Mouse (Mus musculus) T-helper 1 cell (primary cell): ENCODE data around the gene Palm3.

Experiments
- in situ Hi-C: fragments of 300-600 bp; cut with MboI, MseI; formaldehyde crosslinking; loops from one replicate; pipeline ENCODE4 v1.15.1; 2025; ENCODE audit warnings: high pct_unique_total_duplicates

Gene Palm3

DNA sequence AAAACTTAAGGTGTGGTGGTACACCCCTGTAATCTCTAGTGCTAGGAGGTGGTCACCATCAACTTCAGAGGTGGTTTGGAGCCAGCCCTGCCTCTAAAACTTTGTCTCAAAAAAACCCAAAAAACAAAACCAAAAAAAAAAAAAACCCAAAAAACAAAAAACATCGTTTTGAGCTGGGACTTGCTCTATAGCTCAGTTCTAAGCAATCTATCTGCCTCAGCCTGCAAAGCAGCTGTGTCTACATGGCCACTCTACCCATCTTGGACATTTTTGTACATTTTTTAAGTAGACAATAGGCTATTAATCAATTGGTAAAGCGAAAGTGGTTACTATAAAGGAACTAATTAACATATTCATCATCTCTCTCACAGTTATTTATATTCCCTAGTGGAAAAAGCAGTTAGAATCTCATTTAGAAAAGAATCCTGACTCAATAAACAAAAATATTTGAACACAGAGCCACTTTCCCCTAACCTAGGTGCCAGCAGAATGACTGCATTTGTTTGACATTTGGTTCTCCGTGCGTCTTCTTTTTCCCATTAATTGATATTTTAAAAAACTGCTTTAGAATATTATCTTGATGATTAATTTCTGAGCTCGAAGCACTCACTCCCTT, 44.3 kb downstream of the Palm3 start:
- in situ Hi-C loops: no loop called here

DNA sequence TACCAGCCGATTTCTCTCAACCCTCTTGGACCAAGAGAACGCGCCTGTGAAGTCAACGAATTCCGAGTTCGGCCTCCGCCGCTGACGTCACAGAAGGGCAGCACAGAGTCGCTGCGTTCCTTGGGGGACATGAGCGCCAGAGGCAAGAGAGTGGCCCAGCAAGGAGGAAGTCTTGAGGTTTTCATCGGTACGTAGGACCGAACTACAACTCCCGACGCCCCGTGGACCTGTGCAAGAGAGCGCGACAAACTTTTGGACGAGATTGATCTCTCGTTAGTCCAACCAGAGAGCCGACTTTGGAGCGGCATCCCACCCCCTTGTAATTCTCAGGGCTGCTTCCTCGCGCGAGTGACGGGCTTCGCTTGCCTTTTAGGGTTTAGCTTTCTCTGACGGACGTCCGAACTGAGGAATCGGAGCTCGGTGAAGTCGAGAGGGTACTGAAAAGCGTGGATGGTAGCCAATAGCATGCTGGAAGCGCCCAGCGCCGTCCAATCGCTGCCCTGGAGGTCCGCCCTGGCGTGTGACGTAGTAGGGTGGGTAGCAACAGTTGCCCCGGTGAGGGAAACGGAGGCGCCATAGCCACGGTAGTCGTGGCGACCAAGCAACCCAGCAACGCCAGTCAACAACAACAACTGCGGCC, 45.1 kb downstream of the Palm3 start, which contains the start of gene Rfx1:
Gene Rfx1 (plus strand): TSS at position 544 of the 640 bp plus-strand sequence.
- in situ Hi-C loops: no loop called here

DNA sequence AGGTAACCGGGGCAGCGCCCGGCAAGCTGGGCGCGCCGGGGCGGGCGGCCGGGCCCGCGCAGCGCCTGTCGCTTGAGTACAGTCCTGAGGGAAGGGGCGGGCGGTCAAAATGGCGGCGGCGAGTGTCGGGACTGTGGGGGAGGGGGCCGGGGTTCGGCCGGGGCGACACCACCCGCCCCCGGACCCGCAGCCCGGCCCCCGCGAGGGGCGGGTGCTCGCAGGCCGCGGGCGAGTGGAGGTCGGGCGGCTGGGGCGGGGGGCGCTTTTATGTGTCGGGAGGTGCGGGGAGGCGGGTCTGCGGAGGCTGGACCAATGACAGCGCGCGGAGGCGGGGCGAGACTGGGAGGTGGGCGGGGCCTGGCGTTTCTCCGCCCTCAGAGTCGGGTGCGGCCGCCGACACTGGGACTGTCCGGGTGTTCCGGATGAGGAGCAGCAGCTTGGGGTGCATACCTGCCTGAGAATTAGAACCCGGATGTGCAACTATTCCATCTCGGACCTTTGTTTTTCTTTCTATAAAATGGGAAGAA, 45.8 kb downstream of the Palm3 start:
- in situ Hi-C loops: no loop called here

DNA sequence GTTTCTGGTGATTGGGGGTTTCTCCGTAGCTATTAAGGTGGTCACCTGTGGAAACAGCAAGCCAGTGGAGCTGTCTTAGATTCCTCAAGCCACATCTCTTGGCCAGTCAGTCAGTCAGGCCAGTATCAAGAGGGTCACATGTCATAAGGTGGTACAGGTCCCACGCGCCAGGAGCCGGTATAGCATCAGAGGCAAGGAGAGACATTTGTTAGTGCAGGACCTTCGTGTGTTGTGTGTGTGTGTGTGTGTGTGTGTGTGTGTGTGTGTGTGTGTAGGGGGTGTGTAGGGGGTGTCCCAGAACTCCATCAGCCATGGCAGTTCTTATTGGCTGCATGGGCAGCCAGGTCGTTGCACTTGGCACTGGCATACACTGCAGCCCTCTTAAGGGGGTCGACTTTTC, 46.6 kb downstream of the Palm3 start:
- in situ Hi-C loops: no loop called here

DNA sequence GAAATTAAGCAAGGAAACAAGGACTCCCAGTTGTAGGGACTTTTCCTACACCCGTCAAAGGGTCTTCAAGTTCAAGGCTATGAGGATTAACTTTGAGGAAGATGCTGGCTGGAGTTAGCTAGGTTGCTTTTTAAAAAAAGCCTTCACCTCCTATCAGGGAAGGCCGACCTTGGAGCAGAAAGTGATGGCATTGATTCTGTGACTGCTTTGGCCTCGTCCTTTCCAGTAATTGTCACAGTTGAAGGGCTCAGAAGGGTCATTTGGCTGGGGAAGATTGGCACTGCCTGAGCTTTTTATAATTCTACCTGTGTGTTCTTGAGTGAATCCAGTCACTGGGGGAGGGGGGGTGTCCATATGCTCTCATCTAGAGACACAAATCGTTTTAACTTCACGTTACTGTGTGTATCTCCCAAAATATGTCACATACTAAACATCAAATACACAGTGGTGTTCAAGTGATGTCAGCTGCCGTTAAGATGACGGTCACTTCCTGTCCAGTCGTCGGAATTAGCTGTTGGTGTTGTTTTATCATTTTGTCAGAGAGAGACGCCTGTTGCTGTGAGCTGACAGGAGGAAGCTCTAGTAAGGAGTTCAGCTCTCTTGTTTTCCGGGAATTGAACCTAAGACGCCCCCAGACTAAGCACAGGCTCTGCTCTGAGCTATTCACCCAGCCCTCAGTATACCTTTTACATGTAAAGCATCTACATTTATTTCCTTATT, 47.2 kb downstream of the Palm3 start:
- in situ Hi-C loops: no loop called here

DNA sequence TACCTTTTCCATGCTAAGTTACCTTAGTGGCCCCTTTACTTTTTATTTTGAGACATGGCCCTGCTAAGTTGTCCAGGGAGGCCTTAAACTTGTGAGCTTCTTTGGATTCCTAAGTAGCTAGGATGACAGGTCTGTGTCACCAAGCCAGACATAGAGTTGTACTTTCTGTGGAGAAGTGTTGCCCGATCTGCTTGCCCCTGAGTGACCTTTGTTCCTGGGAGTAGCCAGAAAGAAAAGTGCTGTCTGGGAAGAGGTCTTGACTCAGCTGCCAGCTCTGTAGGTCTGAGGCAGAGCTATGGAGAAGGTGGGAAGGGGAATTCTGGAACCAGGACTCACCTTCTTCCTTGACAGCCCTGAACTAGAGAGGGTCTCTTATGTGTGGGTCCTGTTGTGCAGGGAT, 47.9 kb downstream of the Palm3 start:
- in situ Hi-C loops: no loop called here

DNA sequence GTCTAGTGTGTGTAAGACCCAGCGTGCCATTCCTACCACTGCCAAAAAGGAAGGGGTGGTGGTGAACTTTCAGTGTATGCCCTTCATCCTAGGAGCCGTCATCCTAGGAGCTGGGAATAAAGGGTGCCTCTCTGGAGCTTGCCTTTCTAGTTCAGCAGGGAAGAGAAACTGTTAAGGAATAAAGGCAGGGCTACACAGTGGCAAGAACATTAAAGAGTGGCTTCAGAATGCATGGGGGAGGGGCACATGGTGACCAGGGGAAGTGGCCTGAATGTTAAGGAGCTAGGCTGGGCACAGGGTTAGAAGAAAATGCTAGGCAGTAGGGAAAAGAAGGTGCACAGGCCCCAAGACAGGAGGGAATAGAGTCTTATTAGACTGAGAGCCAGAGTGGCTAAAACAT, 48.5 kb downstream of the Palm3 start:
- in situ Hi-C loops: no loop called here

DNA sequence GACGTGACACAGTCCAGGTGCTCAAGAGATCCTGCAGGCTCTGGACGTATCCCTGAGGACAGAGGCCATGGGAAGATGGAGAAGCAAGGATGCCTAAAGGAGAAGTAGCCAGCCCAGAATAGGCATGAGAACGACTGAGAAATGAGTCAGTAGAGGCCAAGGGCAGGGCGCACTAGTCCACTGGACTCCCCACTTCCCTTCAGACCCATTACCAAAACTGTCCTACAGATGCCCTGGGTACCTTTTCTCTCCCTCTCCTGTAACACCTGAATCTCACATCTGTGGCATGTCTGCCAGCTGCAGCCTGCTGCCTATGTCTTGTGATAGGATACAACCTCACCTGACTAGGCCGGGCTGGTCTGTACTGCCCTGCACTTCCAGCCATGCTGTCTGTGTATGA, 49.0 kb downstream of the Palm3 start:
- in situ Hi-C loops: no loop called here

DNA sequence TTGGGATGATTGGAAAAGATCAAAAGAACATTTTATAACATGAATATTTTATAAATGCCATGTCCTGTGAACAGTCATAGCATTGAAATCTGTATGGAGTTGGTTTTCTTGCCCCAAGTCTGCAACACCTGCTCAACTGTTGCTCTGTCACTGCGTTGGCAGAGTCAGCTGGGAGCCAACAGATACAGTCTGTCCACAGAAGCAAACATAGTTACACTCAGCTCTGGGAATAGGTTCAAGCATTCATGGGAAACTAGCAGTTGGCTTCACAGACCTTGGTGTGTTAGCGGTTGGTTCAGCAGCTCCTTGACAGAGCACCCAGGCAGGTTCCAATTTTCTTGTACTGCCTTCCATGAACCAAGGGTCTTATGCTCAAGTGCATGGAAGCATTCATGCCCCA, 49.4 kb downstream of the Palm3 start:
- in situ Hi-C loops: no loop called here

DNA sequence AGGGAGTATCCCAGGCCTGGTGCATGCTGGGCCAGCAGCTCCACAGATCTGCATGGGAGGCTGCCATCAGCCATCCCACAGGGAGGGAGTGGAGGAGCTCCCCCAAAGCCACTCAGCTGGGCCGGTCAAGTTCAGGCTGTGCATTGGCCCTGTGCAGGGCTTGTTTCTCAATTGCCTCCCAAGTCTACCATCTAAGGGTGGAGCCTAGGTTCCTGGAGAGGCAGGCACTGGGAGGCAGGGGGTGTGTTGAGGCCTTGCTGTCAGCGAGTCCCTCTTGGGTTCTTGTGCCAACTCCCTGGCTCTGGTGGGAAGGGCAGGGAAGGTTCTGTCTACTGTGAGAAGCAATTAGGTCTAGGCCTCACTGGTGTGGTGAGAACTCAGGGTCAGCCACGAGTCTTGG, 50.6 kb downstream of the Palm3 start:
- in situ Hi-C loops: no loop called here

DNA sequence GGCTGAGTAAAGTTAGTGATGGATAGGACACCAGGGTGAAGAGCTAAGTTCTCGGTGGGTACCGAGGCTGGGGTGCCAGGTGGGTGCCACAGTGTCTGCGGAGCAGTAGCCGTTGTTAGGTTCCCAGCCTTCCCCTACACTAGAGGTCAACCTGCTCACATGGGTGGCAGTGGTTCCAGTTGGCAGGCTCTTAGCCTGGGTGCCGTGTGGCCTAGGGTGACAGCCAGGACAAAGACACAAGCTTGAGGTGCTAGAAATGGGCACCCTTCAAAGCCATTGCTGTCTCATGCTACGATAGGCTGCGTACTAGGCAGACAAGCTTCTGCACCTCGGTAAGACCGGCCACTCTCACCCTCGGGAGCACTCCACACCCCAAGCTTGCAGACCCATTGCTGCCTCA, 51.0 kb downstream of the Palm3 start:
- in situ Hi-C loops: no loop called here

DNA sequence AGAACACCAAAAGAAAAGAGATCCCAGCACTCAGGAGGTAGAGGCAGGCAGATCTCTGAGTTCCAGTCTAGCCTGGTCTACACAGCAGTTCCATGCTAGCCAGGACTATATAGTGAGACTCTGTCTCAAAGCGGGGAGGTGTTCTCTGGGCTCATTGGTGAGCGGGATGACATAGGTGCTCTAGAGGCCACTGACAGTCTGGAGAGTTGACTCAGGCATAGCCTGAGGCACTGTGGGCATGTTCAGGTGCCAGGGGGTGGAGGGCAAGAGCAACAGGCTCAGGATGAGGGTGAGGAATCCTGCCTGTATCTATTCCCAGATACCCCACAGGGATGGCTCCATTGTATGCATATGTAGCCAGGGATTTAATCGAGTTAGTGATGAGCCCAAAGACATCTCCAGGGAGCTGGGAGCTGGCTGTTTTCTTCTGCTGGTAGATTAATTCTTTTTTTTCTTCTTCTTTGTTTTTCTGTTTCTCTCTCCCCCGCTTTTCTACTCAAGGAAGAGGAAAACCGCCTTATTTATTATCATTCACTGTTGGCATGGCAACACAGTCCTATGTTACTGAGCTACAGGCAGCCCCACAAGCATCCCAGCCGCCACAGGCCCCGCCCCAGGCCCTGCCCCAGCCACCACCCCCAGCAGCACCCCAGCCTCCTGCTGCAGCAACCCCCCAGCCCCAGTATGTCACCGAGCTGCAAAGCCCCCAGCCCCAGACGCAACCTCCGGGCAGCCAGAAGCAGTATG, 52.1 kb downstream of the Palm3 start:
- in situ Hi-C loops: no loop called here

DNA sequence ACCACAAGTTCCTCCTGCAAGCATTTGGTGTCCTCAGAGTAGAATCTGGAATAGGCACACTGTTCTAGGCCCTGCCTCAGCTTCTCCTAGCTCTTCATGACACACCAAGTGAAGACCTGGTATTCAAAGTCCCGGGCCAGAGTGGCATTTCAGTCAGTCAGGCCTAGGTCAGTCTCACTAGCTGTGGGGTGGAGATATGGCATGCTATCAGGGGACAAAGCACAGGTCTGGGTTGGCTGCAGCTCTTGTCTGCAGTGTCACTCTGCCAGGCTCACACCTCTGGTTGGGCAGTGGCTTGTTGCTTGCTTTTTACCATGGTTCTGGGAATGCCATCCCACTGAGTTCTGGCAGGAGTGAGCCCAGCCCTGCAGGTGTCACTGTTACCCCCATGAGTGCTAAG, 55.1 kb downstream of the Palm3 start:
- in situ Hi-C loops: no loop called here

DNA sequence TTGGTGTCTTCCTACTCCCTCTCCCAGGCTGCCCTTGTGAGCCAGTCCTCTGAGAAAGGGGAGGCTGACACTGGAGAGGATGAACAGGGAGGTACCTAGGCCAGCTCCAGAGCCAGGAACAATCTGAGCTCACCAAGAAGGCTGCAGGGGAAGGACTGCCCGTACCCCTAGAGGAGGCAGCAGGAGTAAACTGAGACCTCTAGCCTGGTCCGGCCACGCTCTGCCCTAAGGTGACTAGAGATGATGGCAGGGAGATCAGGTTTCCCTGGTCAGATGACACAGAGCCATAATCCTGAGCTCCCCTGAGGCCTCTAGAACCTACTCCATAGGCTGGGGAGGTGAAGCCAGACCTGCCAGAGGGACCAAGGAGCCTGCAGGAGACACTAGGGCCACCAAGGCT, 55.6 kb downstream of the Palm3 start:
- in situ Hi-C loops: no loop called here

DNA sequence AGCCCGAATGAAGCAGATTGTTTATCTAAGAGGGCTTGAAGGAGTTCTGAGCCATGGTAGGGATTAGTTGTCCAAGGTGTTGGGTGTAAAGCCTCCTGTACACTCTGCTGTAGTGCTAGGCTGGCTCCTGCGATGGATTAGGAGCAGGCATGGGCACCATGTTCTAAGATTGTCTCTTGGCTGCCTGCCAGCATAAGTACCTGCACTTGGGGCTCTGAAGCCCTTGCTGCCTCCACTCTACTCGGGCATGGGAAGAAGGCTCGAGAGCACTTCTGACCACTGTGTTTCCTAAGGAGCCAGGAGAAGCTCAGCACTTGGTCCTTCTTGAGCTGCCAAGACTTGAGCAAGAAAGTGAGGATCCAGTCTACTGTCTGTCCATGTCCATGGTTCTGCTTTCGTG, 57.9 kb downstream of the Palm3 start:
- in situ Hi-C loops: no loop called here
